ENCODE assay signal across 15 mouse cellular contexts in genomic region chr14:99206591-99206990, GRCm38 (mm10).
"Had no signal": no experiment of that assay in that cellular context is flagged by ENCODE, and none has a peak within 500 bp of the region (broad histone marks: within the 10 kb centered on the region; RNA-seq: fewer than 3 reads in every experiment).

No protein-coding gene starts in this region.

- ATAC-seq: liver, embryonic 12.5 days; midbrain, embryonic 15.5 days had no signal

- H3K36me3 ChIP-seq: midbrain, embryonic 15.5 days; stomach, embryonic 15.5 days had no signal

- H3K4me2 ChIP-seq: limb, embryonic 15.5 days; liver, embryonic 12.5 days; lung, embryonic 15.5 days; midbrain, embryonic 11.5 days; midbrain, embryonic 15.5 days; neural tube, embryonic 13.5 days; stomach, embryonic 15.5 days had no signal

- H3K27me3 ChIP-seq: limb, embryonic 15.5 days; liver, embryonic 12.5 days; lung, embryonic 15.5 days; megakaryocyte, embryonic 14.5 days; midbrain, embryonic 15.5 days; neural tube, embryonic 13.5 days; stomach, embryonic 15.5 days had no signal

- DNase-seq: kidney, adult 11 months; layer of hippocampus, adult 9-11 months; layer of hippocampus, postnatal 36 days; lung, postnatal 14 days; retina, postnatal 1 day; thymus, postnatal 4 days had no signal

- H3K4me3 ChIP-seq: limb, embryonic 15.5 days; liver, embryonic 12.5 days; lung, embryonic 15.5 days; megakaryocyte, embryonic 14.5 days; midbrain, embryonic 15.5 days; neural tube, embryonic 13.5 days; stomach, embryonic 15.5 days had no signal

- H3K9ac ChIP-seq: limb, embryonic 15.5 days; liver, embryonic 12.5 days; lung, embryonic 15.5 days; midbrain, embryonic 15.5 days; neural tube, embryonic 13.5 days; stomach, embryonic 15.5 days had no signal

- H3K4me1 ChIP-seq: limb, embryonic 15.5 days; liver, embryonic 12.5 days; lung, embryonic 15.5 days; megakaryocyte, embryonic 14.5 days; midbrain, embryonic 15.5 days; neural tube, embryonic 13.5 days; stomach, embryonic 15.5 days had no signal

- H3K27ac ChIP-seq: limb, embryonic 15.5 days; liver, embryonic 12.5 days; lung, embryonic 15.5 days; macrophage; midbrain, embryonic 15.5 days; neural tube, embryonic 13.5 days; stomach, embryonic 15.5 days had no signal

- H3K9me3 ChIP-seq: limb, embryonic 15.5 days; liver, embryonic 12.5 days; lung, embryonic 15.5 days; megakaryocyte, embryonic 14.5 days; midbrain, embryonic 15.5 days; neural tube, embryonic 13.5 days; stomach, embryonic 15.5 days had no signal
